Mouse (Mus musculus) C2C12 (cell line): ENCODE measurements around the gene Sertad4.

Experiments used
- CEBPB ChIP-seq: IDR thresholded peaks from one replicate; pipeline ENCODE4 v1.6.1; 2011; ENCODE audit warnings: low read depth, mild to moderate bottlenecking, control low read depth, moderate library complexity
- CTCF ChIP-seq: IDR thresholded peaks from one replicate; pipeline ENCODE4 v1.5.1; 2011; ENCODE audit not compliant: control insufficient read depth, insufficient read depth, insufficient read length
- FOSL1 ChIP-seq: IDR thresholded peaks from one replicate; pipeline ENCODE4 v1.8.0; 2011; ENCODE audit warnings: mild to moderate bottlenecking, low read length; ENCODE audit not compliant: poor library complexity, insufficient read depth, severe bottlenecking
- MAX ChIP-seq: IDR thresholded peaks from one replicate; pipeline ENCODE4 v1.6.1; 2011; ENCODE audit warnings: mild to moderate bottlenecking, control low read depth
- MYOD1 ChIP-seq: IDR thresholded peaks from one replicate; pipeline ENCODE4 v1.6.1; 2011; ENCODE audit warnings: low read depth; ENCODE audit not compliant: control insufficient read depth, insufficient read length
- MYOG ChIP-seq: IDR thresholded peaks from one replicate; pipeline ENCODE4 v1.6.1; 2011; ENCODE audit not compliant: control insufficient read depth, insufficient read length; ENCODE audit errors: extremely low read depth
- USF1 ChIP-seq: IDR thresholded peaks from one replicate; pipeline ENCODE4 v1.6.1; 2011; ENCODE audit warnings: low read depth, mild to moderate bottlenecking, control low read depth, moderate library complexity

DNA sequence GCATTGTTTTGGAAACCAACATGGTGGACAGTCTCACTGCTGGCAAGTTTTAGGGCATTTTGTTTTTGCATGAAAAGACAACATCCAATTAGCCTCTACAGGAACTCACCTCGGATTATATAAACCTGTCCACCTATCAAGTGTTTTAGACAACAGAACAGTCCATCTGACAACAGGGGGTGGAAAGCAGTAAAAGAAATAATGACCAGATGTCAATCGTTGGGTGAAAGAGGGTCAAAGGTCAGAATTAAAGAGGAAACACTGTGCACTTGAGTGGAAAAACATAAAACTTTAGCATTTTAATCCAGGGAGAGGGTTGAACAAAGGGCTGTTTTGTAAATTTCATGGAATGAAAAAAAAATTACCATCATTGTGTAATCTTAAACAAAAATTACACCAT lies 43.2 kb upstream of the Sertad4 start:
- no peak for TF ChIP-seq CTCF
- no peak for TF ChIP-seq MYOD1
- no peak for TF ChIP-seq MYOG
- no peak for TF ChIP-seq USF1
- no peak for TF ChIP-seq FOSL1
- no peak for TF ChIP-seq MAX
- TF ChIP-seq CEBPB, result no peak
